Mouse (Mus musculus) adrenal gland, postnatal 25 days (tissue): Measurements from ENCODE around the gene Epha3. TPM values are rescaled to one million over a fixed set of nuclear protein-coding genes. Genes with fewer than 3 reads are reported as not detected.

Experiments
- DNase-seq: peaks from one replicate; pipeline ENCODE4 v3.0.0; 2021; ENCODE audit warnings: mixed read lengths
- total RNA-seq: library from RNA; stranded (reverse); gene quantifications from 2 replicates; pipeline ENCODE4 v1.2.3, GENCODE M21; 2021

The Epha3 gene
- total RNA-seq, 1 experiment from 2014 or later: 2.3 TPM

GRCm38 (mm10) chr16:63783544-63783943, 80.4 kb downstream of the Epha3 start:
- DNase-seq: no peak

DNA sequence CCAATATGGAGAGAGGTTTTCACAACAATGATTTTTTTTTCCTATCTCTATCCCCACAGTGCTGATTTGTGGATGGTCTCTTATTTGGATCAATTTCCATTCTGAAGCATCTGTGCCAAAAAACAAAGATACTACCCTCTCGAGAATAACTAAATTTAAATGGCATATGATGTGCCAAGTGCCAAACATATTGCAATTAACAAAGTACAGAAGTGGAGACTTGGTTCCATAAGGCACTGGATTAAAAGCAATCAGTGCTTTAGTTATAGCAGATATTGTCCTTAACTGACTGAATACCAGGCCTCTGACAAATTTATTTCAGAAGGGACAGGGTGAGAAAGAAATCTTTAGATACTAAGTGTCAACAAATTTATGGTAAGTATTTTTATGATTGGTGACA, 81.9 kb downstream of the Epha3 start:
- DNase-seq: no peak

DNA sequence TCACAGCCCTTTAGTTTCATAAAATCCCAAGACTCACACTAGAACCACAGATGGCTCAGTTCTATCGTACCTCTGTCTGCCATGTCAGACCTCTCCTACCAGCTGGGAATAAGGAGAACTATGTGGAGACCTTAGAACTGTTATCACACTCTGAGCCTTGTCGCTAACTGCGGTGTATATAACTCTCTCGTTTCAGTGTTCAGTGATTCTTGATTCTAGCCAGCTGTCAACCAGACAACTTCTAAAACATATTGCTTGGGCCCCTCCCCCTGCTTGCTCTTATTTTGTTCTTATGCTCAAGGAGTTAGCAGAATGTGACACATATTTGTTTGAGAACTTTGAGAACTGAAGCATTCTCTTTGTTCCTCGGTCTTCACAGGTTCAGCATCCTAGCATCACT, 83.8 kb downstream of the Epha3 start:
- no peak for DNase-seq

DNA sequence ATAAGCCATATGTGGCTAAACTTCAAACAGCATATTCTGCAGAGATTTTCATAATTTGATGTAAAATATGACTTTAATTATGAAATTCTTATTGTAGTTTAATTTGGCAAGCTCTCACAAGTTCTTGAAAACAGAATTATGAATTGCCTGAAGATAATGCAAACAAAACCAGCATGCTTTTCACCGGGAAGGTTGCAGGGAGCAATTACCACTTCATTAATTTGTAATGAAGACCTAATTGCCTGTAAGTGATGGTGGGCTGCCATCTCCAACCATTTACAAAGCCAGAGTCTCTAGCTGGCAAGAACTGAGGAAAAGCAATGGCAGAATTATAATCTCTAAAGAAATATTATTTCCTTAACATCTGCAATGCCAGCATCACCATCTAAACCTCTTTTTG, 86.2 kb downstream of the Epha3 start:
- DNase-seq: no peak

GRCm38 (mm10) chr16:63772566-63772965, 91.4 kb downstream of the Epha3 start:
- DNase-seq: no peak

- no peak for DNase-seq
Measured at GRCm38 (mm10) chr16:63767589-63767988, 96.4 kb downstream of the Epha3 start.

DNA sequence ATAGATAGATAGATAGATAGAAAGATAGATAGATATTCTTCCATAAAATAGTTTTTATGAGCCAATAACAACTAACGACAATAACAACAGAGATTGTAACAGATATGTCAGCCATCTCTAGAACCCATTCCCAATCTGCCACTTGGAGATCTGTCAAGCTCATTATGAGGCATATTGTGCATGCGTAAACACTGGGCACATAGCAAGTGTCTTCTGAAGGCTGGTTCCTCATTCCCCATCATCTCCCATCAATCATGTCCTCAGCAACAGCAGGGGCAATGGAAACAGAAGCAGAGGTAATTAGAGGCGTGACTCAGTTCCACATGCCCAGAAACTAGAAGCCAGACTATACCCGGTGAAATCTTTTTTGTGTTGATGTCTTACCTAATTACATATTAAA, 102.8 kb downstream of the Epha3 start:
- DNase-seq: no peak

DNA sequence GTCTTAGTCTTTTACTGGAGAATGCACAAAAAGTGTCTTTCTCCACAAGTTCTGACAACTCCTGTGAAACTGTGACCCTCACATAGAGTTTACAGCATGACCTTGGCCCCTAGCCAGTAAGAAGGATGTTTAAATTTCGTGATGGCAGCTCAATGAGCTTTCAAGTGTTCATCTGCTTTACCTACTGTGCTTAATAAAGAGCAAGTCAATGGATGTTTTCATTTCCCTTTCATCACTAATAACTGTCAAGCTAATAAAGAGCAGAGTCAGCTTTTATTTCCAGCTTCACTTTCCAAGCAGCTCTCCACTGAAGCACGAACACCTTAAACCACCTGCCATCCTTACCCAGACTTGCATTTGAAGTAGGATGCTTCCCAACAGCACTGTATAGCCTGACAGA, 103.9 kb downstream of the Epha3 start:
- no peak for DNase-seq

- DNase-seq: no peak
Measured at GRCm38 (mm10) chr16:63753052-63753451, 110.9 kb downstream of the Epha3 start.

- DNase-seq: no peak
Measured at GRCm38 (mm10) chr16:63747817-63748216, 116.2 kb downstream of the Epha3 start.

DNA sequence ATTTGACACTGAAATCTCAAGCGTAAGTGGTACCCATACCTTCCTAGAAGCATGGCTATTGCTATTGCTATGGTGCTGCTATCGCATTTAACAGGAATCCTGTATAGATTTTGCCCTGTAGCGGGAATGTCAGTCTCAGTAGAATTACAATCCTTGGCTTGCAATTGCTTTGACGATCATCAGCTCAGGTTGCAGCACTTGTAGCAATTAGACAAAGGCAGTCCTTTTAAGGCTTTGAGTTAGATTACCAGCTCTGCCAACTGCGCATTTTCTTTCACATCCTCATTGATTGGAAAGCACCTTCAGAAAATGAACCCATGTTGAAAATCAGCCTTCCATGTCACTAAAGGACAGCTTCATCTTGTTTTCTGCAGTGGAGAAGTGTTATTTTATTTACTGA, 118.5 kb downstream of the Epha3 start:
- no peak for DNase-seq

GRCm38 (mm10) chr16:63743208-63743854, 120.6 kb downstream of the Epha3 start:
- no peak for DNase-seq

GRCm38 (mm10) chr16:63719235-63719634, 144.7 kb downstream of the Epha3 start:
- DNase-seq: no peak

DNA sequence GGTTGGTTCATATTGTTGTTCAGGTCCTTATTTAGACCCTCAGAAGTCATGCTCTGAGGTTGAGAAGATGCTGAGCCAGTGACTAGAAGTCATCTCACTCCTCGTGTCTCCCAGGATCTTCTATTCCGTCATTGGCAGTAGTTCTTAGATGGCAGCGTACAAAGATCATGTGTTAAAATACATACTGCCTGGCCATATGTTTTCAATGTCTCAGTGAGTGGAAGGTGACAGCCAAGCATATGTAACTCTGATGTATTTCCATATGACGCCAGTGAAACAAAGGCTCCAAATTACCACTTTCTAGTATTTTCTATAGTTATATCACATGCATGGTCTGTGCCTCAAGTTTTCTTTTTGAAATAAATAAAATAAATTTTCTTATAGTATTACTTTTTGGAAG, 146.7 kb downstream of the Epha3 start:
- DNase-seq: no peak

DNA sequence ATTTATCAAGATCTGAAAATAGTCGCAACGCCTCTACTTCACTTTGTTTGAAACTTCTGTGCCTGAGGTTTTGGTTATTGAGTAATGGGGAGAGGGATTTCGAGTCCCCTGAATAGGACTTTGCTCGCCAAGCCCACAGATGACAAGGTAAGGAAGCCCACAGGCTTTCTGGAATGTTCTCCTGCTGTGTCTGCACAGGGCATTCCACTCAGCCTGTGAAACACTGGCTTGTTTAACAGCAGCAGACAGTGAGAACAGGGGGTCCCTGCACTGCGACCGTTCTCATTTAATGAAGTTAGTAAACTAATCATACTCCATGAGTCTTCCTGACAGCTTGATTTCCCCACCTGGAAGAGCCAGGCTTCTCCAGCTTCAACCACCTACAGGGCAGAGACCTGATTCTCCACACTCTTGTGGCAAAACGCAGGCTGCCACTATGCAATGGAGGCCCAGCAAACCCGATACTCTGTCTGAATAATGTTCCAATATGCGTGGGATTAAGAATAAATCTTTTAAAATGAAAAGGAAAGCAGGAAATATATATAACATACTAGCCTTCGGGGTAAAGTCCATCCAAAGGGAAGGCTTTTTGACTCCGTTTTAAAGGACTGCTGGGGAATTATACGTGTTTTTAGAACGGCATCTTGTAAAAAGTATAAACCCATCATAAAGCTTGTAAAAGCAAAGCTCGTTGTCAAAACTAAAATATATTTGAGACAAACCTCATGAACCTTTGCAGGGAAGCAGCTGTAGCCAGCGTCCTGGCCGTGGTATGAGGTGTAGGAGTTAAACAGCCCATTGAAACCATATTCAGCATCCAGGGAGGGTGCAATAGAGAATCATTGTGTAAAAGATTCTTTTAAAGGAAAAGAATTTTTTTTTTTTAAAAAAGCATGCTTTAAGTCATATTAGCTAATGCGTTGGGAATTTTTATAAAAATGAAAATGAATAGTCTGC, 156.8 kb downstream of the Epha3 start:
- DNase-seq: no peak

DNA sequence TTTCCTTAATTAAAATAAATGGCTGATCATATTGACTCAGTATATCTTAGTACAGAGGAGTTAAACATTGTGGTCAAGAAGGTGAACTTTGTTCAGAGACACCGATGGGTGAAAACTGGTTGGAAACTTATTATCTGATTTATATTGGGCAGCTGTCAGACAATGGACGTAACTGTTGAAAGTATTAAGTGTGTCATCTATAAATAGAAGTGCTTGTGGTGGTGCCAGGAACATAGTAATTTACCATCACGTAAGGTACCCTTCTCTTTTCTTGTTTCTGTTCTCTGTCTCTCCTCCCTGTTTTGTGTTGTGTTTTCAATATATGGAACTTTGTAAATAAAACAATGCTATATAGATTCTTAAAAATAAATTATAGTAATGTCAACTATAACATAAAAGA, 174.6 kb downstream of the Epha3 start:
- DNase-seq: no peak

DNA sequence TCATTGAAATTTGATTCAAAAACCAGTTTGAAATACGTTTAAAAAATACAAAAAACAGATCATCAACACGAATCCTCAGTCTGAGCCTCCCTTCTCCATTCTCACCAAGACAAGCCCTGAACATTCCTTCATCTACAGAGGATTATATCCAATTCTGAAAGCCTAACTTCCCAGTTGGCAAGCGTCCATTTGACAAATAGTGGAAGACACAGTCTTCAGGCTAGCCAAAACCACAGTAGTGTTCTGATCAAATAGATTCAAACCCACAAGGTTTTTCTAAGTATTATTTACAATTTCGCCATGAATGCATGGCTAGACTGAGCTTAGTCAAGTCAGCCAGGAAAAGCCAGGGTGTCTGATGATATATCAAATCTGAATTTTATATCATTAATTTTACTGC, 179.8 kb downstream of the Epha3 start:
- no peak for DNase-seq

- DNase-seq: no peak
Measured at GRCm38 (mm10) chr16:63674426-63674825, 189.5 kb downstream of the Epha3 start.

DNA sequence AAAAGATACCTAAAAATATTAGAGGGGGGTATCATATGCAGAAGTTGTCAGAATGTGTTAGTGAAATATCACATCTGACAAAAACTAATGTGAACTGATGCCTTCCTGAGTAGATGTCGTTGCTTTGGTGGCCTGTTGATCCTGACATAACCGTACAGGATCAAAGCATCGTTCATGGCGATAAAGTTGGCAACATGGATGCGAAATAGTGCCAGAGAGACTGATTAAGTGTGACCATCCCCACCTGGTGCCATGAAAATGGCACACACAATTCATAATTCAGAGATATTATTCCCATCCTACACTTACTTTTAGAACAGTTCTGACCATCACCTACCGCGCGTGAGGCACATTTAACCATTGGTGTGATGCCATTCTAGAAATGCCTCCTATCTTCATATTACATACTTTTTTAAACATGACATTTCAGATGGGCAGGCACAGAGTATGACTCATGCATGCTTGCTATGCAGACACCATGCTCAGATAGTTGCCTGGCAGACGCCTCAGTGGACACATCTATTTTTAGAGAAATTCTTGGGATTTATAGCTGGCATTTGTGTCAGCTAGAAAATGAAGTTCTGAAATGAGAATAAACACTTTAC, 190.6 kb downstream of the Epha3 start:
- no peak for DNase-seq

DNA sequence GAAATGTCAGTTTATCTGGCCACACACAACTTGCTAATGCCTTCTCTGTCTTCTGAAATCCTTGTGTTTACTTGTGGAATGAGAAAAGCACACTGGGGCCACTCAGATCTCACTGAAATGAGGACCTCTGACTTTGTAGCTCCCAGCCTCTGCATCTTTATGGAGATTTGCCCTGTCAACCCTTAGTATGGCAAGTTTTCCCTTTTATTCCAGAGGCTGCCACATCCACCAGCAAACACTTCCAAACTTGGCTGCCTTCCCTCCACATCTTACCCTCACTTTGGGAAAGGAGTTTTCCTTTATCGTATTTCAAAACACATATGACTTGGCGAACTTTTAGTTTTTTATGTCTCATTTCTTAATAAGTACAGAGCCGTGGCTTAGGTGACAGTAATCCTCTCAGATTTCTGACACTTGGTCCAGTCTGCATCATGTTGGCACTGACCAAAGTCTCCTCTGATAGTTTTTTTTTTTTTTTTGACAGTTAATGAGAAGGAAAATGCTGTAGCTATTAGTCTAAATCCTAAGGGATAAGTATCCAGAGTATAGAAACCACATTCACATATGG, 198.0 kb downstream of the Epha3 start:
- DNase-seq: no peak

GRCm38 (mm10) chr16:63658302-63658974, 205.5 kb downstream of the Epha3 start:
- no peak for DNase-seq

- DNase-seq: no peak
Measured at GRCm38 (mm10) chr16:63657743-63658142, 206.2 kb downstream of the Epha3 start.
